Mouse (Mus musculus) brain, embryonic 14.5 days (tissue): ENCODE data around the gene Prrc2c. TPM values are rescaled to one million over a fixed set of nuclear protein-coding genes. Genes with fewer than 3 reads are reported as not detected.
"Not testable (repeated sequence)": the region's sequence is repeated elsewhere in the genome, so short reads cannot be mapped to it uniquely, and the experiment has no call there.

Experiments
- DNase-seq: peaks from one replicate; pipeline ENCODE4 v3.0.0-alpha.2; 2011; ENCODE audit warnings: low read depth
- CTCF ChIP-seq: fragments of 200-500 bp; IDR thresholded peaks from 2 replicates; pipeline ENCODE4 v1.5.1; 2012; ENCODE audit warnings: inconsistent platforms, mild to moderate bottlenecking, moderate library complexity, borderline replicate concordance; ENCODE audit not compliant: insufficient read depth, insufficient read length; ENCODE audit errors: extremely low read depth
- POLR2A ChIP-seq: fragments of 200-500 bp; IDR thresholded peaks from 2 replicates; pipeline ENCODE4 v1.6.1; 2012; ENCODE audit warnings: mild to moderate bottlenecking, inconsistent platforms, borderline replicate concordance; ENCODE audit not compliant: poor library complexity, insufficient read depth, insufficient read length, severe bottlenecking; ENCODE audit errors: extremely low read depth
- polyA plus RNA-seq: library from polyadenylated mRNA; depleted of rRNA; stranded (reverse); fragments of >200 nt; gene quantifications from 2 replicates; pipeline ENCODE4 v1.2.3, GENCODE M21; 2012

Prrc2c gene
- polyA plus RNA-seq, 1 experiment: 73.6 TPM

- no peak for DNase-seq
- no peak for TF ChIP-seq CTCF
- no peak for TF ChIP-seq POLR2A
Measured at GRCm38 (mm10) chr1:162665486-162666174, 74.7 kb downstream of the Prrc2c start.

DNA sequence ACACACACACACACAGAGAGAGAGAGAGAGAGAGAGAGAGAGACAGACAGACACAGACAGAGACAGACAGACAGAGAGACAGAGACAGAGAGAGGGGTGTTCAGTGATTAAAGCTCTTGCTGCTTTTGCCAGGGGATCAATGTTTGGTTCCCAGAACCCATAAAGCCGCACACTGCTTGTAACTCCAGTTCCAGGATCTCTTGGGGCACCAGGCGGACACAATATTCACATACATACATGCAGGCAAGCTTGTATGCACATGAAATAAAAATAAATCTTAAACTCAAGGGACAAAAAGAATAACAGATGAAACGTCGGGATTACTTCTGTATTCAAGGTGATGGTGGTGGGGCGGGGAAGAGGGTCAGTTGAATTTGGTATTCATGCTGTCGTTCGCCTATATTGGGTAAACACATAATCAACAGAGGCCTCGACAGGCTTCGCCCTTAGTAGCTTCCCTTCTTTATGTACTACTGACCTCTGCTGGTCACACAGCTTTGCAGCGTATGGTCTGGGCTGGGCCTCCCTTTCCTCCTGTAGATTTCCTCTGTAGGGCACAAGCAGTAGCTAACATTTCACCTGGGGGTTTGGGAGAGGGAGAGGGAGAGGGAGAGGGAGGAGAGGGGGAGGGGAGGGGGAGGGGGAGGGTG is 75.4 kb downstream of the Prrc2c start:
- TF ChIP-seq POLR2A (no peak), CTCF (peak; percentile 87; the same call in 1 of the 2 replicates)
- DNase-seq: peak; percentile 93

DNA sequence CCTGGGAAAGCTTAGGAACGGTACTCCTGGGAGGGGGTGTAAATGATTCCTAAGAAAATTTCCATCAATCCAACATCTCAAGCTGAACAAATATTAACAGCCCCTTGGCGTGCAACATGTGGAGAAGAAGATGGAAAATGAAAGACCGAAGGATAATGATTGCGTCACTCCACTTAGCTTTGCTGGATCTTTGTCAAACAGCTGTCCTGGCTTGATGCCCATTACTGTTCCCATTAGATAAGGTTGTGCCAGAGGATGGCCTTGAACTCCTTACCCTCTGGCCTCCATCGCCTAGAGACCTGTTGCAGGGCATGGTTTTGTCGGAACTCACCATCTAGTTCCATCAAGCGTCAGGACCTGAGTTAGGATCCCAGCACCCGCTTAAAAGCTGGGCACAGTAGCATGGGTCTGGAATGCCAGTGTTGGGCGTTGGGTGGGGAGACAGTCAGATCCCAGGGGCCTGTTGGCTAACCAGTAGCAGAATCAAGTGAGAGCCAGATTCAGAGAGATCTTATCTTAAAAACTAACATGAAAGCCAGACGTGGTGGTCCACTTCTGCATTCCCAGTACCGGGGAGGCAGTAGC is 80.0 kb downstream of the Prrc2c start:
- no peak for TF ChIP-seq CTCF
- TF ChIP-seq POLR2A: no peak

DNA sequence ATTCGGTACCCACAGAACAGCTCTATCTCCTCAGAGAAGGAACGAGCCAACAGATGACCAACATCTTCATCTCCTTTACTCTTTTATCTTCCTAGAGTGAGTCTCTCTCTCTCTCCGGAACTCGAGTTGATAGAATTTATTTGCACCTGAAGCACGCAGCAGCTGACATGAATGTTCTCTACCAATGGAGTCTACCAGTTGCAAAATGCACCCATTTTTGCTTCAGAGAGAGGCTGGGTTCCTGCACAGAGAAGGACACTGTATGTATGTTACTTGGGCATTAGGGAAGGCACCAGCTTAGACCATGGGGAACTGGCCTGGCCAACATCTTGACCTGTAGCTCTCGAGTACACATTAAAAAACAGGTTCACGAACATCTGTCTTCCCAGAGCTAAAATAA is 82.2 kb downstream of the Prrc2c start, which contains the start of gene Myocos:
Gene Myocos (minus strand): TSS at position 101 of the 400 bp plus-strand sequence.
- TF ChIP-seq CTCF (no peak), POLR2A (no peak)
- DNase-seq: no peak

More for the DNA sequence above, 80.0 kb downstream of the Prrc2c start:
- no peak for DNase-seq

DNA sequence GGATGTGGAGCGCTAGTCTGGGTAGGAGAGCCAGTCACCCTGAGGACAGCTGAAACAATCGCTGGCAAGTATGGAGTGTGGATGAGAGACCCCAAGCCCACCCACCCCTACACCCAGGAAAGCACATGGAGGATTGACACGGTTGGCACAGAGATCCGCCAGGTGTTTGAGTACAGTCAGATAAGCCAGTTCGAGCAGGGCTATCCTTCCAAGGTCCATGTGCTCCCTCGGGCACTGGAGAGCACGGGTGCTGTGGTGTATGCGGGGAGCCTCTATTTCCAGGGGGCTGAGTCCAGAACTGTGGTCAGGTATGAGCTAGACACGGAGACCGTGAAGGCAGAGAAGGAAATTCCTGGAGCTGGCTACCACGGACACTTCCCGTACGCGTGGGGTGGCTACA is 91.9 kb downstream of the Prrc2c start:
- no peak for DNase-seq
- TF ChIP-seq CTCF (no peak), POLR2A (no peak)

GRCm38 (mm10) chr1:162646083-162646686 is 94.2 kb downstream of the Prrc2c start:
- TF ChIP-seq POLR2A (no peak), CTCF (no peak)
- no peak for DNase-seq

GRCm38 (mm10) chr1:162643752-162644151 is 96.6 kb downstream of the Prrc2c start:
- DNase-seq: peak; percentile 82
- TF ChIP-seq POLR2A: no peak
- no peak for TF ChIP-seq CTCF

DNA sequence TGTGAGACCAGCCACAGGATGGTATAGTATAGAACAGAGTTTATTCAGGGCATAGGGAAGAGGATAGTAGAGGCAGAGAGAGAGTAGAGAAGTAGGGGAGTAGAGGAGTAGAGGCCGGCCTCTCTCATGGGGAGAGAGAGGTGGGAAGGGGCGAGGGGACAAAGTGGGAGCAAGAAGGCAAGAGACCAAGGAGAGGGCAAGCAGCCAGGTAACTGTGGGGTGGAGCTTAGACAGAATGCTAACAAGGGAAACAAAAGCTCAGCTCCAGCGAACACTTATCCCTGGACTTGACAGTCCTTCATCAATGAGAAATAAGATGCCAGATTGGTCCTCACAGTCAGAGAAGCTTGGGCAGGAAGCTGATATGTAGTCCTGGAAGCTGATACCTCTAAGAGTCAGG is 97.8 kb downstream of the Prrc2c start:
- TF ChIP-seq CTCF (no peak), POLR2A (no peak)
- no peak for DNase-seq

- DNase-seq: no peak
- TF ChIP-seq POLR2A (no peak), CTCF (no peak)
Measured at GRCm38 (mm10) chr1:162639861-162640260, 100.5 kb downstream of the Prrc2c start.

GRCm38 (mm10) chr1:162639051-162639750 is 101.2 kb downstream of the Prrc2c start, which contains the start of gene Myoc:
TSS of gene Myoc (plus strand) at chr1:162639155.
- no peak for TF ChIP-seq POLR2A
- TF ChIP-seq CTCF: no peak
- no peak for DNase-seq

DNA sequence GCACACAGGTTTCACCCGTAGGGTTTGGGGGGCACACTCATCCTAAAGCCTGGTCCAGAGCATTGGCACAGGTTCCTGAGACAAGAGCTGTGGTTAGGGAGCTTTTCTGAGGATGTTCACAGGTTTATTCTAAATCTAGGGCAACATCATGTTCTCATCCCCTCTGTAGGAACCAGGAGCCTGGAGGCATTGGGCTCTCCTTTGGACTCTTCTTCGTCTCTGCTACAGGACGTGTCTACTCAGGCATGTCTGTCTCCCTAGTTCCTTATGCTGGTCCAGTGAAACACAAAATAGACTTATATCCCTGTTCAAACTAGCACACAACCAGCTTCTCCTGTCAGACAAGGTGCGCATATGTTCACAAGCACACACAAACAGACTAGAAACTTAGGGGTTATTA is 101.8 kb downstream of the Prrc2c start:
- no peak for DNase-seq
- TF ChIP-seq POLR2A (no peak), CTCF (no peak)

- no peak for DNase-seq
- no peak for TF ChIP-seq CTCF
- TF ChIP-seq POLR2A: no peak
Measured at GRCm38 (mm10) chr1:162636516-162636915, 103.8 kb downstream of the Prrc2c start.

- not testable (repeated sequence) for DNase-seq
Measured at GRCm38 (mm10) chr1:162635291-162635931, 104.9 kb downstream of the Prrc2c start.

DNA sequence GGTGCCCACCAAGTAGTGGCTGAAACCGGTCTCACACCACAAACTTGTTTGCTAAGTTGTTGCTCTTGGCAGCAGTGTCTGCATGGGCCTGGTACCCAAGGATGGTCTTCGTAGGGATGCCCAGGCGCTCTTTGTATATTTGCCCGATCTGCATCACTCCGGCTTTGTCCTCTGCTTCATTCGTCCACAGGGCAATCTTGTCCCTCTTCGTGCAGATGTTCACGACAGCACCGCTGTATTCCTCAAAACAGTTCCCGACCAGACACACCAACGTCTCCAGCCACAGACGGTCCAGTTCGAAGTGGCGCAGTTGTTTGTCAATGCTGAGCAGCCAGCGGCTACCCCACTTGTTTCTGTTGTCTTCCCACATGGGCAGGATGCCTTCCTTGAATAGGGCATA is 112.0 kb downstream of the Prrc2c start:
- not testable (repeated sequence) for DNase-seq

DNA sequence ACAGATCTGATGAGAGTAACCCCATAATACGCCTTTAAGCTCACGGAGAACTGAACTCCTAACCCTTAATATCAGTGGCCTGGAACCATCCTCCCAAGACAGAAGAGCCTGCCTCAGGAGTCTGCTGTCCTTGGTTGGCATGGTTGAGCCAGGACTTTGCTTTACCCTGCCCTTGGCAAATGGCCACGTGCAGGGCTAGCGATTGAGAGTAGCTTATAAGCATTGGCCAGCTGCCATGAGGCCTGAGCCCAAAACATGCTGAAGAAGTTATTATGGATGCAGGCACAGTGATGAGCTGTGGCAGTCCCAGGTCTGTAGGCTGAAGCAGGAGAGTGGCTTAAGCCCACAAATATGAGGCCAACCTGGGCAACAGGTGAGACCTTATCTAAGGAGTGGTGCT is 112.5 kb downstream of the Prrc2c start:
- DNase-seq: not testable (repeated sequence)
